Mouse (Mus musculus) thymus, adult 2 months (tissue): ENCODE data around the gene Uba1.

Source experiments
- CTCF ChIP-seq: fragments of 200-500 bp; IDR thresholded peaks from 2 replicates; pipeline ENCODE4 v1.5.1; 2012; ENCODE audit warnings: mild to moderate bottlenecking, control low read depth, low read length, moderate library complexity, borderline replicate concordance; ENCODE audit not compliant: control insufficient read depth, poor library complexity, insufficient read depth; ENCODE audit errors: extremely low read depth
- POLR2A ChIP-seq: fragments of 200-500 bp; IDR thresholded peaks from 2 replicates; pipeline ENCODE4 v1.6.1; 2012; ENCODE audit warnings: mild to moderate bottlenecking, low read length, control low read depth, moderate library complexity; ENCODE audit not compliant: control insufficient read depth, poor library complexity, insufficient read depth; ENCODE audit errors: extremely low read depth

GRCm38 (mm10) chrX:20688615-20689014, 30.5 kb downstream of the Uba1 start:
- TF ChIP-seq CTCF: no peak
- TF ChIP-seq POLR2A: no peak
